Mouse (Mus musculus): ENCODE data around the gene Catsper3.

DNA sequence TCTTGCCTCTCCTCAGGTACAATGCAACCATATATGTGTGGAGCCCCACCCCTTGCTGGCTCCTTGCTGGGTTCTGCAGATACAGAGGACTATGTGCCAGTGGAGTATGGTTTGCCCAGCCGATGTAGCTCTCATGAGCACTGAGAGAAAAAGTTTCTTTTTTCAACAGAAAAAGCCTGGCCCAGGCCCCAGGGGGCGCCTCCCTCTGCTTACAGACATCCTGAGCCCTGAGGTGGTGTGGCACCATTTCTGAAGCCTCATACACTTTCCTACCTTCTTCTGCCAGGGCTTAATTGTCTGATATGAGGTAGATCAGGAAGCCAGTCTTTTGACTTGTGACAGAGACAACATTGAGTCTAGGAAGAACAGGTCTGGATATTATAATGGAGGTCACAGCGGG, 67.8 kb downstream of the Catsper3 start:
- TF ChIP-seq CTCF (IDR thresholded peaks at IDR 0.05; ENCODE audit: borderline replicate concordance, insufficient read depth, low read depth, low read length), result no peak
- TF ChIP-seq POLR2A (IDR thresholded peaks at IDR 0.05; ENCODE audit: borderline replicate concordance, insufficient read depth, low read length), result no peak
